Mouse (Mus musculus): ENCODE measurements at regions not wholly inside any gene's neighbourhood (a gene's known extent, or its start where the extent isn't known, plus 50 kb on each side); places are given as distances from the start of the nearest gene placed in this dataset.

- no peak for DNase-seq
These were observed 63.6 kb upstream of the Klf3 start for GRCm38 (mm10) chr5:64739311-64740261.

GRCm38 (mm10) chr5:64744041-64744440, 59.1 kb upstream of the Klf3 start:
- DNase-seq = no peak

- DNase-seq = no peak
These were observed 58.7 kb upstream of the Klf3 start for GRCm38 (mm10) chr5:64744455-64744854.

GRCm38 (mm10) chr5:64747461-64747860, 55.7 kb upstream of the Klf3 start:
- DNase-seq = no peak

- DNase-seq = no peak
These were observed 53.6 kb upstream of the Klf3 start for GRCm38 (mm10) chr5:64749415-64750166.

- no peak for DNase-seq
These were observed 52.8 kb upstream of the Klf3 start for GRCm38 (mm10) chr5:64750406-64750805.

- no peak for DNase-seq
These were observed 52.1 kb upstream of the Klf3 start for GRCm38 (mm10) chr5:64750976-64751656.

GRCm38 (mm10) chr5:64753142-64753750, 49.9 kb upstream of the Klf3 start:
- DNase-seq = no peak

Small RNA genes in the stretch of these regions (microRNA-seq; reads per million reads assigned to microRNA genes)
- gene Gm25306 = 0 to 0.41 reads per million in 2 experiments
